Mouse (Mus musculus): Measurements from ENCODE around the gene Pxk. TPM values are rescaled to one million over a fixed set of nuclear protein-coding genes. Genes with fewer than 3 reads are reported as not detected.

The Pxk gene
- 21.8 TPM for polyA plus RNA-seq (2014; fragmentation: Illumina TruSeq; extraction: RNeasy Lipid Tissue Mini Kit (QIAGEN cat#74804); ENCODE audit: insufficient read depth, low read depth, low replicate concordance)

DNA sequence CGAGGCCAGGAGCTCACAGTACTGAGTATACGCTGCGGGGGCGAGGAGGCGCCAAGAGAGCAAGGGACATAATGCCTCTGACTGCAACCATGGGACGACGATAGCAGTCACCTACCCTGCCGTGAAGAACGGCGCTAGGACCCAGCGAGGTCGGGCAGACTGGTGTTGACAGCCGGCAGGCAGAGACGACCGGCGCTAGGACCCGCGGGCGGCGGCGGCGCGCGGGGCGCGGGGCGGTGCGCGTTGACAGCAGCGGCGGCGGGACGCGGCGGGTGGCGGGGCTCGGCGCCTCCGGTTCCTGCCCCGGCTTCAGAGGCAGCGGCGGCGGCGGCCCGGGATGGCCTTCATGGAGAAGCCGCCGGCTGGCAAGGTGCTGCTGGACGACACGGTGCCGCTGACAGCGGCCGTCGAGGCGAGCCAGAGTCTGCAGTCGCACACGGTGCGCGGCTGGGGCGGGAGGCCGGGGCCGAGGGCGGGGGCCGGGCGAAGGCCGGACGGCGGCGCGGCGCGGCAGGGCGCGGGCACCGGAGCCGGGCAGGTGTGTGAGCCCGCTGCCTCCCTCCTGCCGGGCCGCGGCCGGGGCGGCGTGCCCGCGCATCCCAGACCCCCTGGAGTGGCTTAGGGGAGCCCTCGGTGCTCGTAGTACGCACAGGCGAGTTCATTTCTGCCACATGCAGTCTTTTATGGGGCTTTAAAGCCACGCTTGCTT lies at the start of gene Pxk:
Gene Pxk (plus strand): TSS at position 234 of the 709 bp plus-strand sequence.

DNA sequence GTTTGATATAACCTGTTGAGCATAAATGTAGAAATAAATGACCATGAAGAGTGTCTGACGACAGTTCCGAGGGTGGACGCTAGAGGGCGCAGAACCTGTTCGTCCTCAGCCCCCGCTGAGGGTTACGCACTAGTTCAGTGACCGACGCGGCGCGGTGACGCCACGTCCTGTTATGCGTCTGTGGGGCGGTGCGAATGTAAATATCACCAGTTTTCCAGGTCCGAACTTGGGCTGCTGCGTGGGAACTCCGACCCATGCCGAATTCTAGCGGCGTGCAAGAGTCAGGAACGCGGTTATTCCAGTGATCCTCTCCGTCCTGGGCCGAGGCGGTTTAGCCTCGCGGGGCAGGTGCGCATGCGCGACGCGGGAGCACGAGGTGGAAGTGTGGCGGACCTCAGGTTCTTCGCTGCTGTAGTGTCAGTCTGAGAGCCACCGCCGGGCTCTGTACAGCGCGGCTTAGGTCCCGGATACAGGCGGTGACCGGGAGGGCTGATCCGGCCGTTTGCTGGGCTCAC lies 17.8 kb upstream of the Pxk start, which contains the start of gene Rpp14:
Gene Rpp14 (plus strand): TSS at position 203 of the 515 bp plus-strand sequence.

DNA sequence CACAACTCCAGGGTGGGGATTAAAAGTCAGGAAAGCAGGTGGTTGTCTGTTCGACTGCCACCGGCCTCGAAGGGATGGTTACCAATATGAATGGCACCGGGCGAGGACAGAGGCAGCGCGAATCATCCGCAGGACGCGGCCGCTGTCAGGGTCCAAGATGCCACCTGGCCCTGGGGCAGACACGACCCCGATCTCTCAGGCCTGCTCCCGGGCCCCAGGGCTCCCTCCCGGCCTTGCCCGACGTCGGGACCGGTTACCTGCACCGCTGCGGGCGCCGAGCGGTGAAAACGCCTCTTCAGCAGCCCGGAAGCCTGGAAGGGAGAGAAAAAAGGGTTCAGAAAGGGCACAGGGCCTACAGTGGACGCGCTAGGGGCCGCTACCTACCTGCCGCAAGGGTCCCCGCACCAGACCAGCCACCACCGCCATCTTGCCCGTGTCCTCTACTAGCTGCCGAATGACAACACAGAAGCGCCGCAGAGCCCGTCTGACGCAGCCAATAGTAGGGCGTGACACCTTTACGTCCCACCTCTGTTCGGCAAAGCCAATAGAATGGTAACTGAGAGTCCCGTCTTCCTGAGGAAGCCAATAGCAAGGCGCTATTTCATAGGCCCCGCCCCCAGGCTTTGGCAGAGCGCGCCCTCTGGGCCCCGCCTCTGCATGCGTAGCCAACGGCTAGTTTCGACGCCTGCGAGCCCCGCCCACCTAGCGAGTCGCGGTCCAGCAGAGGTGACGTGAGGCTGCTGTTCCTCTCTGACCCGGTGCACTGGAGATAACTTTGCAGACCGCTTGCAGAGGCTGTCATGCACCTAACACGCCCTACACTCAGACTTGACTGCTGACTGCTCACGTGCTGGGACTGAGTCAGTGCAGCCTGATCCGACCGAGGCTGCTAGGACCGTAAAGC lies 74.7 kb downstream of the Pxk start, which contains the start of gene Pdhb:
Gene Pdhb (minus strand): TSS at position 519 of the 904 bp plus-strand sequence.

DNA sequence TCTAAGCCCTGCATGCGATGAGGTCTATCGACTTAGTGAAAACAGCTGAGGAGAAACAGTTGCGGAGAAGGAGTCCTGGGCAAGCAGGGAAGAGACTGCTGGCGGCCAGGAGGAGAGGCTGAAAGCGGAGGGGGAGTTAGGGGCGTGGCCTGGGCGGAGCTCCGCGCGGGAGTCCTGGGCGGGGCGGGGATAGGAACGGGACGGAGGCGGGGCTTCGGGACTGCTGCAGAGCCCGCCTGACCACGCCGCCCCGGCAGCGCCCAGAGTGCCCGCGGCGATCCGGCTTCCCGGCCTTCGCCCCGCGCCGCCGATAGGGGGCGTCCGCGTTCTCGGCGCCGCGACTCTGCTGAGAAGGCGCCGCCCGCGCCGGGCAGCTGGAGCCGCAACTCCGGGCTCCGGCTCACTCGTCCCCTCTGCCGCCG lies 115.8 kb downstream of the Pxk start, which contains the start of gene Kctd6:
Gene Kctd6 (plus strand): TSS at position 338 of the 422 bp plus-strand sequence.

Other genes with a start within 250 kb of the Pxk start
- not detected for gene Gm45521, start 140.9 kb upstream of the Pxk start, polyA plus RNA-seq (2014; fragmentation: Illumina TruSeq; extraction: RNeasy Lipid Tissue Mini Kit (QIAGEN cat#74804); ENCODE audit: insufficient read depth, low read depth, low replicate concordance)
- gene Dnase1l3, start 103.6 kb upstream of the Pxk start, polyA plus RNA-seq (2014; fragmentation: Illumina TruSeq; extraction: RNeasy Lipid Tissue Mini Kit (QIAGEN cat#74804); ENCODE audit: insufficient read depth, low read depth, low replicate concordance), result 0.31 TPM
- gene Abhd6, start 95.3 kb upstream of the Pxk start, polyA plus RNA-seq (2014; fragmentation: Illumina TruSeq; extraction: RNeasy Lipid Tissue Mini Kit (QIAGEN cat#74804); ENCODE audit: insufficient read depth, low read depth, low replicate concordance), result 4.3 TPM
- gene Rpp14, start 17.8 kb upstream of the Pxk start, polyA plus RNA-seq (2014; fragmentation: Illumina TruSeq; extraction: RNeasy Lipid Tissue Mini Kit (QIAGEN cat#74804); ENCODE audit: insufficient read depth, low read depth, low replicate concordance), result 29.2 TPM
- 77.2 TPM for gene Pdhb, start 74.8 kb downstream of the Pxk start, polyA plus RNA-seq (2014; fragmentation: Illumina TruSeq; extraction: RNeasy Lipid Tissue Mini Kit (QIAGEN cat#74804); ENCODE audit: insufficient read depth, low read depth, low replicate concordance)
- 9.8 TPM for gene Kctd6, start 115.9 kb downstream of the Pxk start, polyA plus RNA-seq (2014; fragmentation: Illumina TruSeq; extraction: RNeasy Lipid Tissue Mini Kit (QIAGEN cat#74804); ENCODE audit: insufficient read depth, low read depth, low replicate concordance)
- 4.7 TPM for gene Acox2, start 161.1 kb downstream of the Pxk start, polyA plus RNA-seq (2014; fragmentation: Illumina TruSeq; extraction: RNeasy Lipid Tissue Mini Kit (QIAGEN cat#74804); ENCODE audit: insufficient read depth, low read depth, low replicate concordance)
- 7.4 TPM for gene Fam107a, start 219.8 kb downstream of the Pxk start, polyA plus RNA-seq (2014; fragmentation: Illumina TruSeq; extraction: RNeasy Lipid Tissue Mini Kit (QIAGEN cat#74804); ENCODE audit: insufficient read depth, low read depth, low replicate concordance)

All from lung, adult 10 weeks (tissue).